Mouse (Mus musculus): ENCODE data around the gene Ints3. TPM values are rescaled to one million over a fixed set of nuclear protein-coding genes. Genes with fewer than 3 reads are reported as not detected.

Gene Ints3
- total RNA-seq (2021), result 10 to 100 TPM; 65.1 to 68.4 TPM
- long read RNA-seq, full-length matches to known transcripts, result 36 of 77 reads
- long read RNA-seq, partial matches to known transcripts, result 8 of 77 reads
- long read RNA-seq, other reads (novel, unspliced or antisense), result 33 of 77 reads

DNA sequence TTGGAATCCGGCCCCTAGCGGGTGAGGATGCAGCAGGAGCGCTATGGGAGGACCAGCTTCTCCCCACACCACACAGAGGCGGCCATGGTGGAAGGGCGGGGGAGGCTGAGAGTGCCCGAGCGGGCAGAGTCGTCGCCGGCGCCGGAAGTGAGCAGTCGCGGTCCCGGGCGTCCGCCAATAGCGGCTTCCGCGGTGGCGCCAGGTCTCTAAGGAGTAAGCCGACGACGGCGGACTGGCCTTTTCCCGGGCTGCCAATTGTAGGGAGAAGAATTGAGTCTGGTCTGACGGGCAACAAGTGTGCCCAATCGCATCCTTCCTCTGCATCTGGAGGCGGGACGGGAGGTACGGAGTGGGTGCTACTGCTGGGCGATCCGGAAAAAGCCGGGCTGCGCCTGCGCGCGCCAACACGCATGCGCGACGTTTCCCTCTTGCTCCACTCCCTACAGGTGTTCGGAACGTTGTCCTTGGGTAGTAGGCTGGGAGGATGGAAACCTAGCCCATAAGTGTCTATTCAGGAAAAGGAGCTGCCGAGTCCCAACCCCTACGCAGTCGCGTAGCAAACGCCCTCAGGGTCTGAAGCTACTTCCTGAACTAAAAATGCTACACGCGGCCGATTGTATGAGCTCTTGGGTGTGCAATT, at the start of gene Ints3:
Ints3 (minus strand) TSS at position 242 of the 640 bp plus-strand sequence.
- peak; percentile 100 for DNase-seq (ENCODE audit: low spot score in 2 of 2)

DNA sequence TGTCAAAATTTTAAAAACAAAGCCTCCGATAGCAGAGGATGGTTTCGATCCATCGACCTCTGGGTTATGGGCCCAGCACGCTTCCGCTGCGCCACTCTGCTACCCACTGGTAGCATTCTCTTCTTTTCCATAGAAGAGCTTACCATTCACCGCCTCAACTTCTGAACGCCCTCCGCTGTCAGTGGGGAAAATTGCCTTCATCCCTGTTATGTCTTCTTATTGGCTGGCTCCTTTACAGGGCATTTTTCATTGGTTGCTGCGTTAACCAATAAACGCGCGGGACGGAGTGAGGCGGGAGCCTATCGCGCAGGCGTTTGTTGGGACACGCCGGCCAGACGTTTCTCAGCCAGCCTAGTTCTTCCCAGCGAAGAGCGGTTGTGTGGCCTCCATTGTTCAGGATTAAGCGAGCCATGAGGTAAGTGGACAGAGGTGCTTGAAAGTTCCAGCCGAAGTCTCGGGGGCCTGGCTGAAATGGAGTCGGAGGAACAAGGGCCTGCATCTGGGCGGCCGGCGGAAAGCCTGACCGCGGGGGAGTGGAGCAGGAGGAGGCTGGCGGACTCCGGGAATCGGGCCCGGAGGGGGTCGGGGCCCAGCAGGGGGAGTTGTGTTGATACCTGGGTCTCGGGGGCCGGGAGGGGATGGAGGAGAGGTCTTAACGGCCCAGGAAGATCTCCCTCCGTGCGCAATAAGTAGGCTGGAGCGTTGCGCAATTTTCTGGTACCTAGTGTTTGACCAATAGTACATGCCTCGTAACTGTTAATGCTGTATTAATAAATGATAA, 42.6 kb upstream of the Ints3 start, which contains the start of gene Ilf2:
Ilf2 (plus strand) TSS at position 296 of the 781 bp plus-strand sequence.
- DNase-seq (ENCODE audit: low spot score in 2 of 2), result peak; percentile 95 to 98

DNA sequence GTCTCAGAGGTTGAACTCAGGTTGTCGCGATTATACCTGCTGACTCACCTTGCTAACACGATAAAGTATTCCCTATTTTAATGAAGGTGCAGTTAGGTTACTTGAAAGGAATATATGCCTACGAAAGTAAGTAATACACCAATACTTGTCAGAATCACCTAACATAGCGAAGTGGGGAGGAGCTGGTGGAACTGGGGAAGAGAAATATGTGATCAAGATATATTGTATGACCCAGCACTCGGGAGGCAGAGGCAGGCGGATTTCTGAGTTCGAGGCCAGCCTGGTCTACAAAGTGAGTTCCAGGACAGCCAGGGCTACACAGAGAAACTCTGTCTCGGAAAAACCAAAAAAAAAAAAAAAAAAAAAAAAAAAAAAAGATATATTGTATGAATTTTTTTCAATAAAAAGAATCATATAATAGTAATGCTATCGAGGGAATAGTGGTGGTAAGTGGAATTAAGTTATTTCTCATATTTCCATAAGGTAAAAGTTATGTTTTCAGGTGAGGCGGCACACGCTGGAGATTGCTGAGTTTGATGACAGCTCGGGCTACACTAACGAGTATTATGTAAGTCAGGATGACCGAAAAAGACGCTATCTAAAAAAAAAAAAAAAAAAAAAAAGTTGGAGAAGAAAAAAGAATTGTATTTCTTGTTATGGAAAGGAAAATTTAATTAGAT, 41.9 kb upstream of the Ints3 start:
- DNase-seq (ENCODE audit: low spot score in 2 of 2), result no peak

DNA sequence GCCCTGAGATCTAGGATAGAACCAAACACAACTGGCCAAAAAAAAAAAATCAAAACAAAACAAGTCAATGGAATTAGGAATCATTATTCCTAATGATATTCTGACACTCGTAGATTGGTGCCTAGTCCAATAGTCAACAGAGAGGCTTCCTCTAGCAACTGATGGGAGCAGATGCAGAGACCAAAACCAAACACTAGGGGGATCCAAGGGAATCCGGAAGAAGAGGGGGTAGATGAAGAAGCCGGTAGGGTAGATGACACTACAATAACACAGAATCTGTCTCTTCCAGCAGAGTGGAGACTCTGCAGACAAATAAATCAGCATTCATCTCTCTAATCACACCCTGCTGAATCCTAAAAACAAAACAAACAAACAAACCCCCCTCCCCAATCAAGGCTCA, 38.8 kb upstream of the Ints3 start:
- peak in 1 of 2 experiments; percentile 56 for DNase-seq (ENCODE audit: low spot score in 2 of 2)

DNA sequence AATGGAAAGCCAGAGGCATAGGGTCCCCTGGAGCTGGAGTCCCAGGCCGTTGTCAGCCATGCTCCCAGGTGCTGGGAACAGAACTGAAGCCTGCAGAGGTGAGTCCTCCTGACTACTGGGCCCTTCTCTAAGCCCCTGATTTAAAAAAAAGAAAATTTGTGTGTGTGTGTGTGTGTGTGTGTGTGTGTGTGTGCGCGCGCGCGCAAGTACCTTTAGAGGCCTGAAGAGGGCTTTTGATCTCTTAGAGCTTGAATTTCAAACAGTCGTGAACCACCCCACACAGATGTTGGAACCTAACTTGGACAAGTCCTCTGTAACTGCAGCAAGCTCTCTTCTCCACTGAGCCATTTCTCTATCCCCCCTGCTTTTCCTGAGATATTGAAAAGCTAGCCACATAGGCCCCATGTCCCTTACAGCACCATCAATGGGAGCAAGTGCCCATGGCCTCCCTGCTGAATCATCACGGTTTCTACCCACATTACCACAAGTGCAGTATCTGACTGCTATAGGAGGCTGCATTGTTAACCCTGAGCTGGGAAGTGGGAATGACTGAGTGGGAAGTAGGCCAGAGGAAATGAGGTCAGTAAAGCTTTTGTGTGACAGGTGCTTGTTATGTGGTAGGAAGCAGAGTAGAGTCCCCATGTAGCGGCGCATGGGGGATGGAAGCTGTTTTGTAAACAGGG, 34.3 kb upstream of the Ints3 start:
- DNase-seq (ENCODE audit: low spot score in 2 of 2), result no peak

DNA sequence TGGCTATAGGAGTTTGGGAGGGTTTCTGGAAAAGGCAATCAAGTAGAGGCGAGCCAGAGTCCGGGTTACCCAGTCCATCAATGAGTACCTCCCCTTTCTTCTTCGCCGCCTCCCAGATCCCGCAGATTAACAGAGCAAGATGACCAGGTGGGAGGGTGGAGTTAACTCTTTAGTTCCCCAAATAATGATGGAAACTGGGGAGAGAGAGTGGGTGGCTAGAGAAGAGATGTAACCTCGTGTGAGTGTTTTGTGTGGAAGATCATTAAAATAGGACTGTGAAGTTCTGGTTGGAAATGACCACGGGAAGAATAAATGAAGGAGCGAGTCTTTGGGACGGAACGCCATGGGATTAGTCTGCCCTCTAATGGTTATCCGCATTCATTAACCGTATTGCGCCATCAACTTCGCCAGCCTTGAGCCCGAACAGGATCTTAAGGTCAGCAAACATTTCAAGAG, 32.9 kb upstream of the Ints3 start:
- peak; percentile 48 to 80 for DNase-seq (ENCODE audit: low spot score in 2 of 2)

DNA sequence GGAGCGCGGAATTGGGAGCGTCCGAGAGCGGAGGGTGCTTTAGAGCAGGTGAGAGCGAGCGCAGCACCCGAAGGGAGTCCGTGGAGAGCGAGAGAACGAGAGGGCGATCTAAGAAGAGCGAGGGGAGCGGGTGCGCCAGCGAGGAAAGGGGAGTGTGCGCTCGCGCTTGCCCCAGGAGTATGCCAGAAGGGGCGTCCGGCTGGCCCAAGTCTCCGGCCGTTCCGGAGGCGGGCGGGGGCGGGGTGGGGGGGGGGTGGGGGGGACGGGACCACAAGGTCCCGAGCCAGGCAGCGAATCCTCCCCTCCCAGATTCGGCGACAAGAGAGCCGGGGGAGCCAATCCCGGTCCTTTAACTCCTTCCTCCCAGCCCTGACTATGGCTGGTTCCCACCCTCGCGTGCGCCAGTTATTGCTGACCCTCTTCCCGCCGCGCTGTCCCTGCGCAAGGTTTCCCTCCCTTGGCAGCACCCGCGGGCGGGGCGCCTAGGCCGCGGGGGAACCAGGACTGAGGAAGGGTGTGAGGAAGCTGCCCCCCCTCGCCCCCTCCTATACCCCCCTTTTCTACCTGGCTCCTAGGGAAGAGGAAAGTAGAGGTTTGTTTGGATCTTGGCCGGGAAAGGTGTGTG, 32.4 kb upstream of the Ints3 start, which contains the start of gene Npr1:
Npr1 (minus strand) TSS at position 181 of the 625 bp plus-strand sequence.
- DNase-seq (ENCODE audit: low spot score in 2 of 2), result no peak

DNA sequence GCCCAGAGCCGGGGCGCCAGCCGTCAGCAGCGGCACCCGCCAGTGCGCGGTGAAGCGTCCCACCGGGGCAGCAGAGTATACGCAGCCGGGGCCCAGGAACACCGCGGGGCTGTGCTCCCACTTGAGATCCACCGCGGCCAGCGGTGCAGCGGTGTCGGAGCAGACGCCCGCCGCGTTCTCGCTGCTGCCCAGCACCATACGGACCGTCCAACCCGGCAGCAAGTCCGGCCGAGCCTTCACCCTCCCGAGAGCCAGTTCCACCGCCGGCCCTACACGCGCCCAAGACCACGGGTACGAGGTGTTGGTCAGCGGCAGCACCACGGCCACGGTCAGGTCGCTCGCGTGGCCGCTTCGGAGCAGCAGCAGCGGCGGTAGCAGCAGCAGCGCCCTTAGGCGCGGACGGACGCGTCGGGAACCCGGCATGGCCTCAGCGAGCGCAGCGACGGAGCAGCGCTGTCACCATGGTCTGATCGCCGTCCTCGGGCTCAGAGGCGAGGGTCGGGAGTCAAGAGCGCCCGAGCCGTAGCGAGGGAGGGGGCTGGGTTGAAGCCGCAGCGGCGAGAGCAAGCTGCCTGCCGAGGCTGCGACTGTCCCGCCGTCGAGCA, 31.8 kb upstream of the Ints3 start:
- no peak for DNase-seq (ENCODE audit: low spot score in 2 of 2)

DNA sequence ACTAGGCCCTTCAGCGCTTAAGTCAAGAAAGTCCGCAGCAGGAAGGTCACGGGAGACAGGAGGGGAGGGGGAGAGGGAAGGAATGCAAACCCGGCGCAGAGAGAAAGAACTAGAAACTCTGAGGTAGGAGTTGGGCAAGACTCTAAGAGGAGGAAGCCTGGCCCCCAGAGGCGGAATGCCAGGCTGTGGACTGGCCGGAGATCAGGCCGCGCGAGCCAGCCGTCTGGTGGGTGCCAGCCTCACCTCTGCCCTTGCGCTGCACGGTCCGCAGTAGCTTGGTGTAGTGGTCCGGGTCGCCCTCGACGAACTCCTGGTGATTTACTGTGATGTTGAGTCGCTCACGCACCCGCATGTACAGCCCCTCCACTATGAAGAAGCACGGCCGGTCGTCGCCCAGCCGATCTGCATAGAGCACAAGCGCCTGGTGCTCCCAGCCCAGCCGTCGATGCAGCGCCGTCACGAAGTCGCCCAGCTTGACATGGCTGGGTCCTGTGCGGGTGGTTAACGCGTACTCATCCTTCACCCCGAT, 31.2 kb upstream of the Ints3 start:
- DNase-seq (ENCODE audit: low spot score in 2 of 2), result no peak

DNA sequence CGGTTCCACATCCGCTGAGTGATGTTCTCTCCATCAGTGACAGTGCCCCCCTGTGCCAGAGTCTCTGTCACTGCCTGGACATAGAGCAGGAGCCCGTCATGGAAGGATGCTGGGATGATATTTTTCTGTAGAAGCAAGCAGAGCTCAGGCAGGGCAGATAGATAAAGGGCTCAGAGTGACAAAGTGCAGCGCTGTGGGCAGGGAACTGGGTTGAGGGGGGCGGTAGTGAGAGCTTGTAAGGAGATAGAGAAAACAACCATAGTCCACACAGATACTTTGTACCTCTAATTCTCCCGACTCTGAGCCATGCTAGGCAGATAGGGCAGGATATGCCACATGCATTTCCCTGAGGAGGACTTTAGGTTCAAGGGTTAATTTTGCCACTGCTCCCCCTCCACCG, 29.2 kb upstream of the Ints3 start:
- no peak for DNase-seq (ENCODE audit: low spot score in 2 of 2)

DNA sequence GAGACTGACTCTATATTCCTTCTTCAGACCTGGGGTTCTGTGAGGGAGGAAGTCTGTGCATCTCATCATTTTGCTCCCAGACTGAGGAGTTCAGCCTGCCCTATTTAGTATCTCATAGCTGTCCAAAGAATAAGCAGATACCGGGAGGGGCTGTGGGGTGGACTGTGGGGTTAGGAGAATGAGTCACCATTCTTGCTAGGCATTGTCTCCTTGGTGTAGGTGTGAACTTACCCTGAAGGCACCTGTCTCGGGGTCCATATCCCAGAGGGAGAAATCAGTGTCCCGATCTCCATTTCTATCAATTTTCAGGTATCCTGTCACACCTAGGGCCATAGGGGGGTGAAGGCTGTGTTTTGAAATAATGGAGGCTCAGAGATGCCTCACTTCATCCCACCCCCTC, 28.5 kb upstream of the Ints3 start:
- no peak for DNase-seq (ENCODE audit: low spot score in 2 of 2)

DNA sequence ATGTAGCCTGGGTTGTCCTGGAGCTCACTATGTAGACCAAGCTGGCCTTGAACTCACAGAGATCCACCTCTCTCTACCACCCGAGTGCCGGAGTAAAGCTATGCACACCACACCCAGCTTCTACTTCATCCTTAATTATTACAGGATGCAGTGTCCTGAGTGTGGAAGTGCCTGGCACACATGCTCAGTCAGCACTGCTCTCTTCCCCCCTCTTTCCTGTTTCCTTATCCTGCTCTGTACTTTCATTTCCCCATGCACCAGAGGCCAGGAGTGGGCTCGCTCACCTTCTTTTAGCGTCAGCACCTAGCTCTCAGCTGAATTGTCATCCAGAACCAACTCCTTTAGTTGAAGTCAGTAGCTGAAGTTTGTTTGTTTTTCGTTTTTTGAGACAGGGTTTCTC, 26.9 kb upstream of the Ints3 start:
- DNase-seq (ENCODE audit: low spot score in 2 of 2), result no peak

DNA sequence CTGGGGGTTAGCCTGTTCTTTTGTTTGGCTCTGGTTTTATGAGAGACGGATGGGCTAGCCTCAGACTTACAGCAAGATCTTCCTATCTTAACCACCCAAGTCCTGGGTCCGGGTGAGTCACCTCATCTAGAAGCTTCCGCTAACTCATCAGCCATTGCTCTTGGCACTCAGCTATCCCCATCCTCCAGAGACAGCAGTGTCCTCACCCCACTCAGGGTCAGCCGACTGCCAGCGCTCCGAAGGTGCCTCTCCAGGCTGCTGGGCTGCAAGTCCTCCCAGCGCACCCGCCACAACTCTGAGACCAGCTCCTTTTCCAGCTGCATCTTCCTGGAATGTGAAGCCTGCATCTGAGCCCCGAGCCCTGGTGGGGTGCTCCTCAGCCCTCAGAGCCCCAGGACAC, 26.3 kb upstream of the Ints3 start:
- DNase-seq (ENCODE audit: low spot score in 2 of 2), result no peak

DNA sequence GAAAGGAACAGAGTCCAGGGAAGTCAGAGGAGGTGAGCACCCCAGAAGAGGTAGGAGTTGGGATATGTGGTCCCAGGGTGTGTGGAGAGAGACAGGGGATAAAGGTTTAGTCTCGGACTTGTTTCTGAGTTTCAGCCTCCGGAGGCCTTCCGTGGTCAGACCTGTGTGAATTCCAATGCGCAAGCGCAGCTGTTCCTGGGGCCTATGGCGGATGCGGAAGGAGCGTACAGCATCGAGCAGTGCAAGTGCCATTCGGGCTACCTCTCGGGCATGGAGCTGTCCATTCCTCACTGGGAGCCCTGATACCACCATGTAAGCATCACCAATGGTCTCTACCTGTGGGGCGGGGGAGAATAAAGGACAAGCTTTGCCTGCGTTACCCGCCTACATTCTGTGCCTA, 21.5 kb upstream of the Ints3 start:
- no peak for DNase-seq (ENCODE audit: low spot score in 2 of 2)

DNA sequence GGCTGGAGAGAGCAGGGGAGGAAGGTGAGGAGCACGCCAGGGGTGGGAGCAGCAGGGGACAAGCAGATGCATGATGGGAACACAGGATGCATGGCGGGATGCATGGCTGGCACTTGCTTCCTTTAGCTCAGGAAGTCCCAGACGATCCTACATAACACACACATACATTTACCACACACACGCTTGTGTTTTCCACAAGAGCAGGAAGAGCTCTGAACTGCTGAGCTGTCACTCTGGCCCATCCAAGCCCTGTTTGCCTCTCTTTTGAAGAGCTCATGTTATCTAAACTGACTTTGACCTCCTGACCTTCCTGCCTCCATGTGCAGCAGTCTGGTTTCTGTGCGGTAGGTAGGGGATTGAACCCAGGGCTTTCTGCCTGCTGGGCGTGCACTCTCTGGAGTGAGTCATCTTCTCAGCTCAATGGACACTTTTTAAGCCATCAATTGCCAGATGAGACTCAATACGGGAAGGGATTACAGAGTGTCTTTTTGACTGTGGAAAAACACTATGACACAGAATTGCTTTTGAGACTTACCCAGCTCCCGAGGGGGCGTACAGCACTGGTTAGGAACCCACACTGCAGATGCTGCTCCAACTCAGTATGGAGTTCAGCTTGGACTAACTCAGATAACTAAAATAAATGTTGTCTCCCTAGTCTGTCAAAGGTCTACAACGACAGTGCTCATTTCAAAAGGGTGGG, 18.1 kb upstream of the Ints3 start:
- DNase-seq (ENCODE audit: low spot score in 2 of 2), result peak; percentile 69 to 88

DNA sequence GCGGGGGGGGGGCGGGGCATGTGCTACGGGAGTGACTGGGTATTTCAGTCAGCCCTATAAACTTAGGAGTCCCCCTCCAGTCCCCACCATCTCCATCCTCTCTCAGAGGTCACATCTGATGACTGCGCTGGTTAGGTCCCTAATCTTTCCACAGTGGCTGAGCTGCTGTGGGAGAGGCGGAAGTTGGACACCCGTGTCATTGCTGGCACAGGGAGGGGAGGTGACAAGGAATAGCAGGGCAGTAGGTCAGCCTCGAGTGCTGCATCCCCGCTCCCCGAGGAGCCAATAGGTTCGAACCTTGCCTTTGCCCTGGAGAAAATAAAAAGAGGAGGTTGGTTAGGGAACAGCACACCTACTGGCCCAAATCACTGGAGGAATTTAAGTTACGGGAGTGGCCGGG, 17.5 kb upstream of the Ints3 start:
- DNase-seq (ENCODE audit: low spot score in 2 of 2), result no peak

DNA sequence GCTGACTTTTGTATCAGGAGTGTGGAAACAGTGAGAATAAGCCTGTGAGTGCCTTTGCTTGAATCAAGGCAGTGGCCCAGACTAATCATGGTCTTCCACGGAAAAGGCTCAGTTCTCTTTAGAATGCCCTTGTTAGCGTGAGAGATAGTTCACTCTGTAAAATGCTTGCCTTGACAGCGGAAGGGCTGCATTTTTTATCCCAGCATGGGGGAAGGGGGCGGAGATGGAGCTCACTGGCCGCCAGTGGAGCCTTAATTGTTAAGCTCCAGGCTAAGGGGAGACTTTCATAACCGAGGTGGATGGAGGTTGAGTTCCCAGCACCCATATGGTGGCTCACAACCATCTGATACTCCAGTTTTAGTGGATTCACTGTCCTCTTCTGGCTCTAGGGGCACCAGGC, 15.2 kb upstream of the Ints3 start:
- no peak for DNase-seq (ENCODE audit: low spot score in 2 of 2)

DNA sequence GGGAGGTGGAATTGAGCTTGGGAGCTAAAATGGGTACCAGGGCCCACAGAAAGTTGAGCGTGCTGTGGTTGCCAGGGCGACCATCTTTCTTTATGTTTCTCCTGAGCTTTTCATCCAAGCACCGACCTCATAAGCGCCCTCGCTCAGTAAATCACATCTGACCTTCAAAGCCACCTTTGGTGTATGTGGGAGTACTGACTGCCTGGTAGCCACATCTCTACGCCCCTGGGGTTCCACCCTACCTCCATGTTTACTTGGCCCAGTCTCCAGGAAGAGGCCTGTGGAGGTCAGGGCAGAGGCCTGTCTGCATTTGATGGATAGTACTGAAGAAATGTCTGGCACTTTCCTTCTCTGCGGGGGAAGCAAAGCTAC, 13.7 kb upstream of the Ints3 start:
- no peak for DNase-seq (ENCODE audit: low spot score in 2 of 2)

DNA sequence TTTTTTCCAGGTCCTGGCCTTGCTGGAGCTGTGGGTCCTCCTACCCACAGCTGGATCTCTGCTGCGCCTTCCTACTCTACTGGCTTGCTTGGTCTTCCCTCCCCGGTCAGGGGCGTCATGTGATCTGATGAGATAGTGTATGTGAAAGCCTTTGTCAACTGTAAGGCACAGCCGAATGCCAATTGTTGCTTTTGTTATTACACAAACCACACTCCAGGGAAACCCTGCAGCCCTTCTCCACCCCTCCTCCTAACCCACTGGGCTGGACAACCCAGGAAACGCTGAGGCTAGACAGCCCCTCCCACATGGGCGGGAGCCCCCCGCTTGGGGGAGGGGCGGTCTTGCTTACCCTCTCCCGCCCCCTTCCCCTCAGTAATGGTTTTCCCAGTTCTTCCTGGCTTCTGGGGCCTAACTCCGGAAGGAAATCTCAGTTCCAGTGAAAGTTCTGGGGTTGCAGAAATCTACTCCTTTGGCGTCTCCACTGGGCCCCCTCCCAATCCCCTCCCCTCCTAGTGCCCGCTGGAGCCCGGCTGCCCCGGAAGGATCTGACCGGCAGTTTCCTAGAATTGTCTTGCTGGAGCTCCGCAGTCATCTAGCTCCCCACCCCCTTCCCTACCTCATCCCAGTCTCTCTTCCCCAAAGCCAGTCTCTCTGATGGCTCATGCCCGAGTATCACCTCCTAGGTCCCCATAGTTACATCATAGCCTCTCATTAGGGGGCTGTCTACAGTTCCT, 13.1 kb upstream of the Ints3 start:
- DNase-seq (ENCODE audit: low spot score in 2 of 2), result peak; percentile 42 to 69

Data from layer of hippocampus, adult 18-20 months (tissue).